Mouse (Mus musculus): ENCODE data around the gene P4ha3.

P4ha3 gene

DNA sequence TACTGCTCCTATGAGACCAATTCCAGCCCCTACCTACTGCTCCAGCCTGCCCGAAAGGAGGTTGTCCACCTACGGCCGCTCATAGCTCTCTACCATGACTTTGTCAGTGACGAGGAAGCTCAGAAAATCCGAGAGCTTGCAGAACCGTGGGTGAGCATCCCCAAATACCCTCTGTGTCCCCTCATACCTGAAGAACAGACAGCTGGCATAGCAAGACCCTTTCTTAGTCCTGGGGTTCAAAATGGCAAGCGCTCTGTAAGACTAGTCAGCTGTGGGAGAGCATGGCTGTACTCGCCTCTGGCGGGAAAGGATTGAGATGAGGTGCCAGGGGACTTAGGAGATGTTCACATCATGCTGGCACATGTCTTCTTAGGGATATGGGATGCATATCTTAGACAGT is 20.6 kb downstream of the P4ha3 start:
- DNase-seq (ENCODE audit: extremely low read depth, low read depth): no peak

GRCm38 (mm10) chr7:100307872-100308653 is 22.7 kb downstream of the P4ha3 start:
- DNase-seq (ENCODE audit: extremely low read depth, low read depth): no peak

DNA sequence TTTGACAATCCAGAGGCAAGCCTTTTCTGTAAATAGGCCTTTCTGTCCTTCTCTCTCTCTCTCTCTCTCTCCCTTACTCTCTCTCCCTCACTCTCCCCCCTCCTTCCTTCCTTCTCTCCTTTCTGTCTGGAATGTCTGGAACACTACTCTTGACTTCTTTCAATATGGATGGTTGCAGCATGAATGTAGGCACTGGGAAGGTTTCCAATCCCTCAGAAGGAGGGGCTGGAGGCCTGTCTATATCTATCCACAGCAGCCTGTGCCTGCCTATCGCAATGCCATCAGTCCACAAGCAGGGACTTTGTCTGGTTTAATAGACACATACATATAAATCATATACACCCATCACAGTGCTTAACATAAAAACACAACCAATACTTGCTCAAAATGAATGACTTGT is 23.9 kb downstream of the P4ha3 start:
- DNase-seq (ENCODE audit: extremely low read depth, low read depth): no peak

- DNase-seq (ENCODE audit: extremely low read depth, low read depth): no peak
Observed at GRCm38 (mm10) chr7:100309679-100310078, 24.4 kb downstream of the P4ha3 start.

DNA sequence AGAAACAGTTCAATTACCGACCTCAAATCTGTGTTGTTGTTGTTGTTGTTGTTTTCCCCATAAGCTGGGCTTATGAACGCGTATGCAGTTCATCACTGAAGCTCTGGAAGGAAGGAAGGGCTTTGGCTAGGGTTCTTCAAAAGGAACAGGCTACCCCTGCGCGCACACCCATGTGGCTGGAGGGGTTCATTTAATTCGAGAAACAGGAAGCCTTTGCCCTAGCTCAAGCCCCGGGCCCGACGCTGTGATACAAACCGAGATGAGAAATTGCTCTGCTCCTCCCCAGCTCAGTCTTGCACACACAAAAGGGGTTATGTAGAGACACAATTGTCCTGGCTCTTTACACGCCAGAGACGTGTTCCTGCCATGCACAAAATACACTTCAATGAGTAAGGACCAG is 25.0 kb downstream of the P4ha3 start:
- no peak for DNase-seq (ENCODE audit: extremely low read depth, low read depth)

DNA sequence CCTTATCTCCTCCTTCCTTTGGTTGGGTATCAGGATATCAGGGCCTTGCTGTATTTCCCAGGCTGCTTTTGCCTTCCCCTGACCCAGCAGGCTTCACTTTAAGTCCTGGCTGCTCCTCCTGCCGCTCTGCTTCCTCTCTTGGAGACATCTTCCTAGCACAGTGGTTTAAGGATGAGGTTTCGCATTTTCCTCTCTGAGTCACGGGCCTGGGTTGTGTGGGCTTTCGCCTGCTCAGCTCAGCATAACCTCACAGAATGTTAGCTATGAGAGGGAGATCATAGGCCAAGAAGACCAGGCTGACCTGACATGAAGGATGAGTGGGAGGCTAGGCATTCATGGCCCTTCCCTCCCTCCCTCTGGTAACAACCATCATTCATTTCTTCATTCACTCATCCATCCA is 27.4 kb downstream of the P4ha3 start:
- DNase-seq (ENCODE audit: extremely low read depth, low read depth): no peak

DNA sequence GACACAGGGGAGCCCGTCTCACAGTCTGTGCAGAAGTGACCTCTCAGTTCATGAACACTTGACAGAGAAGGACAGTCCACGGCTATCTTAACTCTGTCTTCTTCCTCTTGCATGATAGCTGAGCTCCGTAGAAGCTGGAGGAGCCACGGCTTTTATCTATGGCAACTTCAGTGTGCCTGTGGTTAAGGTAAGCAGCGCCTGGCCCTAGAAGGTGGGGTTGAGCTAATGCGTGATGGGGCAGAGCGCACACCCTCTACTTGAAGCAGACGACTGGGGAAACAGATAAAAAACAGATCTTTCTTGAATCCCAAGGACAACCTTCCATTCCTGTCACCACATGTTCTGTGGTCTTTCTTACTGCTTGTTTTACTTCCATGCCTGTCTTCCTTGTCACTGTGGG is 31.6 kb downstream of the P4ha3 start:
- no peak for DNase-seq (ENCODE audit: extremely low read depth, low read depth)

DNA sequence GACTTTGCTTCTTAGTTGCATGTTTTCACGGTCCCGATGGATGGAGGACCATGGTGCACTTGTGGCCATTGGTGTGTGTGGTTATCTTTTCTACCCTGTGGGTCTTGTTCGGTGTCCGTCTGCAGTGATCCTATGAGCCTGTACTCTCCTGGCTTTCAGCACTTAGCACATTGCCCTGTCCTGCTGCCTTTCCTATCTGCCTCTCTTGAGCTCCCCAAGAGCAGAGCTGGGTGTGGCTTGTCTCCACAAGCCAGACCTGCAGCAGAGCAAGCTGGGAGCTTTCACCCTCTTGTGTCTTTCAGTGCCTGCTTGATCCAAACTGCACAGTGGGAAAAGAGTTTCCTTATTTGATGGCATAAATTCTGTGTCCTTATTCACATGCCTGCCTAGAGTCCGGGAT is 32.2 kb downstream of the P4ha3 start:
- no peak for DNase-seq (ENCODE audit: extremely low read depth, low read depth)

DNA sequence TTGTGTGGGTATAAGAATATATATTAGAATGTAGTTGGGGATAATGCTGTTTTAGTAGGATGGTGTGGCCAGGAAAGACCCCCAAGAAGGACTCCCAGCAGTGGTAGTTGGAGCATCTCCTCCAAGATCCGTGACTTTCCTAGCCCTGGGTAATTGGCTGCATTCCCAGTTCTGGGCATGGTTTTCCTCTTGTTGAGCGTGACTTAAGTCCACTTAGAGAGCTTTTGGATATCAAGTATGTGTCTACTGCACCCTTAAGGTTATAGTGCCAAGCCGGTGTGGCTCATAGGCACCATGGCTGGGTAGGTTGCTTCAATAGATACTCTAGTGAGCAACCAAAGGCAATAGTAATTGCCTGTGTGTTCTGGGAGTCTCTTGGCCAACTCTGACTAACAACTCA is 38.4 kb downstream of the P4ha3 start:
- no peak for DNase-seq (ENCODE audit: extremely low read depth, low read depth)

GRCm38 (mm10) chr7:100325482-100325881 is 40.2 kb downstream of the P4ha3 start:
- DNase-seq (ENCODE audit: extremely low read depth, low read depth): no peak

DNA sequence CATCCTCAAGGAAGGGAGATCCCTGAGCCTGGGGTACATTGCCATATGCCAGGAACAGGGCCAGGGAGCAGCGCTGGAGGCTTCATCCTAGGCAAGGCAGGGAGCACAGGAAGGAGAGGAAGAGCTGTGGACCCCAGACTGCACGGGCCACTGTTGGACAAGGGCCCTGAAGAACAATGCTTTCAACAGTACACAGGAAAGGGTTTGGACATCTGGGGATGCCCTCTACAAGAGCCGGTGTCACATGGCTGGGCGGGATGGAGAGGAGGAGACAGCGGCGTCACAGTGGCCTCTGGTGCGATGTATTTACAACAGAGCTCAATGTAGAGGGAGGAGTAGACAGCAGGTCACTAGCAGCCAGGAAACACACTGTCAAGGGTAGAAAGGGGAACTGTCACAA is 42.2 kb downstream of the P4ha3 start:
- no peak for DNase-seq (ENCODE audit: extremely low read depth, low read depth)

GRCm38 (mm10) chr7:100328636-100329035 is 43.3 kb downstream of the P4ha3 start:
- DNase-seq (ENCODE audit: extremely low read depth, low read depth): no peak

DNA sequence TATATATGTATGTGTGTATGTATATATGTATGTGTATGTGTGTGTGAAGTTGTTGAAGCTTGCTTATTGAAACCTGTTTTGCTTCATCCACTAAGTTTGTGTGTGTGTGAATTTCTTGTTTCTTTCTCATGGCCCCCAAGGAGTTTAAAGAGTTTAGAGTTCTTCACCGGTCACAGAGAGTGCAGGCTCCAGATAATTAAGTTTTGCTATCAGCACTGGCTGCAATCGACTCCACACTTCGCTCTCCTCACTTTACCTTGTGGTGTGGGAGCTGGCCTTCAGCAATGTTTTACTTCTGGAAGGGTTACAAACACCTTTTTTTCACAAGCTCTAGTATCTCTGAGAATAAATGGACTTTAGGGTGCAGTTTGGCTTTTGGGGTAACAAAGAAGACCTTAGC is 45.9 kb downstream of the P4ha3 start:
- DNase-seq (ENCODE audit: extremely low read depth, low read depth): no peak

GRCm38 (mm10) chr7:100335921-100336320 is 50.6 kb downstream of the P4ha3 start:
- DNase-seq (ENCODE audit: extremely low read depth, low read depth): no peak

DNA sequence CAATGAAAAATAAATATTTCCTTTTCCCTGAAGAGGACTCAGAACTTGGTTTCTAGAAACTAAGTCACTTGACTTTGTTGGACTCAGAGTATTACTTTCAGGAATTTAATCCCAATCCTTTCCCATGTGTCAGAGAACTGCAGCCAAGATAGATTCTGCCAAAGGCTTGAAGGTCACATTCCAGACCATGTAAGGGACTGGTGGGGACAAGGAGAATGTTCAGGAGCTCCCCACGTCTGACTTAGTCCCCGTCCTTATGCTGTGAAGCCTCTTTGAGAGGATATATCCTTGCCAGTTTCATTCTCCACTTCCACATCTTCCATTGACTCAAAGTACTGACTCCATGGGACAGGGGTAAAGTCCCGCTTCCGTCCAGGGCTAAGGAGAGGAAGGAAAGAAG is 69.7 kb downstream of the P4ha3 start:
- no peak for DNase-seq (ENCODE audit: extremely low read depth, low read depth)

DNA sequence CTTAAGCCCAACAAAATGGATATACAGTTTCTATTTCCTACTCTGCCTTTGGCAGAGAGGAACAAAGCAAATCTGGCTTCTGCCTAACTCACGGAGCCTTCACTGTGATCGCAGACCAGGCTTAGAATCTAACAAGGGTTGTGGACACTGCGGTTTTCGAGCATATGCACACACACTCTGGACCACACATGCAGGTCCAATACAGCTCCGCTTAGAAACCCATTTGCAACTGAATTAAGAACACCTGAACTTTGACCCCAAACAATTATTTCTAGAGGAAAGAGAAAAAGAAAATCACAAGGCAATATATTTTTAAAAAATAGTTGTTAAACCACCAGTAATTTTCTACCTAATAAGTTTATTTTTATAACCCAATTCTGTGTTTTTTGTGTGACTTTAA is 71.0 kb downstream of the P4ha3 start:
- DNase-seq (ENCODE audit: extremely low read depth, low read depth): no peak

- no peak for DNase-seq (ENCODE audit: extremely low read depth, low read depth)
Observed at GRCm38 (mm10) chr7:100356768-100357167, 71.4 kb downstream of the P4ha3 start.

DNA sequence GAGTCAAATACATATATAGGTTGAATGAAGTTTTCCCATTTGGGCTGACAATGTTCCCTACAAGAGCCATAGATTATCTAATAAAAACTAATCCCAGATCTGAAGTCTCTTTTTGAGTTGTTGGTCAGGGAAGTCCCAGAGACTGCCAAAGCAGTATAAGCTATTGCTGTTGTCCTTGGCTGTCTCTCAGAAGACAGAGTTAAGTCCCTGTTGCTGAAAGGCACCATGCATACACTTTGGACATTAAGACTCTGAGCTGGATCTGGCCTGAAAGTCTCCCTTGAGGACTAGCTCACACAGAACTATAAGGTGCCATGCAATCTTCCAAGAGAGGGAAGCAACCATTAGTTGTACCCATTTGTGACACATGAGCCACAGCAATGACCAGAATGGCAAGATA is 72.5 kb downstream of the P4ha3 start:
- DNase-seq (ENCODE audit: extremely low read depth, low read depth): no peak

- no peak for DNase-seq (ENCODE audit: extremely low read depth, low read depth)
Observed at GRCm38 (mm10) chr7:100363162-100363561, 77.8 kb downstream of the P4ha3 start.

DNA sequence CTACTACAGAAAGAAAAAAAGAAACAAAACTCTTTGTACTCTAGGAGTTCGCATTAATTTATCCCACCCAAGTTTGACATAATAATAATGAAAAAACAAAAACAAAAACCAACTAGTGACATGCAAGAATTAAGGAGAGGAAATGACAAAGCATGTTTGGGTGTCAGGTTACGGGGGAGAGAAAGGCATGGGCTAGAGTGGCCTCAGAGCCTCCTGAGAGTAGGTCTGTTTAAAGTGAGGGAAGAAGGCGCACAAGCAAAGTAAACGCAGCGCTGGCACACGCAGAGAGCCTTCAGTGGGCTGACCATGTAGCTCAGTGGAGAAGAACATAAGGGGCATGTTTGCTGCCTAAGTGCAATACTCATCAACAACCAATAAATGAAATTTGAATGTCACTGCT is 79.6 kb downstream of the P4ha3 start:
- no peak for DNase-seq (ENCODE audit: extremely low read depth, low read depth)
